22 mouse cellular contexts compared by ENCODE assay signal in genomic region chr14:60747154-60747870, GRCm38 (mm10).
"Had no signal": no experiment of that assay in that cellular context is flagged by ENCODE, and none has a peak within 500 bp of the region (broad histone marks: within the 10 kb centered on the region; RNA-seq: fewer than 3 reads in every experiment).

No protein-coding gene starts in this region.

- ATAC-seq: liver, embryonic 12.5 days; midbrain, embryonic 15.5 days had no signal

- H3K27ac ChIP-seq: kidney, postnatal 0 days; limb, embryonic 10.5 days; limb, embryonic 13.5 days; liver, embryonic 12.5 days; liver, embryonic 15.5 days; lung, embryonic 15.5 days; midbrain, embryonic 12.5 days; midbrain, embryonic 15.5 days; neural tube, embryonic 13.5 days; stomach, embryonic 15.5 days had no signal

- H3K4me3 ChIP-seq: limb, embryonic 10.5 days; limb, embryonic 13.5 days; liver, embryonic 12.5 days; liver, embryonic 15.5 days; lung, embryonic 15.5 days; midbrain, embryonic 12.5 days; midbrain, embryonic 15.5 days; myocyte; neural tube, embryonic 13.5 days; stomach, embryonic 15.5 days had no signal

- DNase-seq: kidney, adult 18-20 months; kidney, postnatal 36 days; liver; lung, adult 18-20 months; lung, postnatal 10 days; lung, postnatal 36 days; retina, postnatal 1 day; right cerebral cortex, postnatal 25 days; spleen, adult 18-20 months; thymus, adult 18-20 months; thymus, postnatal 36 days had no signal
